Mouse (Mus musculus) liver, adult 2 months (tissue): ENCODE measurements at regions not wholly inside any gene's neighbourhood (a gene's known extent, or its start where the extent isn't known, plus 50 kb on each side); places are given as distances from the start of the nearest gene placed in this dataset.

Source experiments
- CTCF ChIP-seq: fragments of 200-500 bp; IDR thresholded peaks from 2 replicates; pipeline ENCODE4 v1.5.1; 2011; ENCODE audit warnings: low read depth, low read length, control low read depth
- POLR2A ChIP-seq: fragments of 200-500 bp; IDR thresholded peaks from 2 replicates; pipeline ENCODE4 v1.6.1; 2011; ENCODE audit warnings: low read length, control low read depth; ENCODE audit not compliant: insufficient read depth; ENCODE audit errors: extremely low read depth

- TF ChIP-seq POLR2A (no peak), CTCF (no peak)
These were observed 188.1 kb downstream of the Emp1 start for GRCm38 (mm10) chr6:135550368-135550950.
